Mouse (Mus musculus): ENCODE measurements around the gene Gm45717. TPM values are rescaled to one million over a fixed set of nuclear protein-coding genes. Genes with fewer than 3 reads are reported as not detected.

Gene Gm45717
- polyA plus RNA-seq, 1 experiment from 2014 or later: not detected

- no peak overlapping the region for H3K4me3 ChIP-seq (ENCODE audit: low read depth, low read length)
- ATAC-seq (ENCODE audit: insufficient number of reproducible peaks, insufficient read depth, low FRiP score, low read depth): no peak
- H3K27ac ChIP-seq (ENCODE audit: low read length): no peak overlapping the region
- no peaks in the 10 kb centered on the region for H3K9me3 ChIP-seq (ENCODE audit: control insufficient read depth, low read depth, low read length)
- no peak overlapping the region for H3K9ac ChIP-seq (replicated peaks; ENCODE audit: low read depth, low read length)
- 88% methylated on average over 7 of the region's 7 CpGs for WGBS
- H3K4me1 ChIP-seq (ENCODE audit: control insufficient read depth, insufficient read depth, low read length): peaks cover 13% of the 10 kb centered on the region; the same call in 1 of the 2 replicates
- H3K4me2 ChIP-seq (replicated peaks; ENCODE audit: low read depth, low read length): no peak overlapping the region
- H3K27me3 ChIP-seq (ENCODE audit: control insufficient read depth, insufficient read depth, low read length): no peaks in the 10 kb centered on the region
- H3K36me3 ChIP-seq (ENCODE audit: control insufficient read depth, insufficient read depth, low read length): peaks cover 33% of the 10 kb centered on the region
These were observed 11.5 kb downstream of the Gm45717 start for GRCm38 (mm10) chr7:140944236-140944635.

GRCm38 (mm10) chr7:140943356-140943755 is 12.4 kb downstream of the Gm45717 start:
- no peaks in the 10 kb centered on the region for H3K9me3 ChIP-seq (ENCODE audit: control insufficient read depth, low read depth, low read length)
- H3K36me3 ChIP-seq (ENCODE audit: control insufficient read depth, insufficient read depth, low read length): peaks cover 25% of the 10 kb centered on the region
- H3K9ac ChIP-seq (replicated peaks; ENCODE audit: low read depth, low read length): no peak overlapping the region
- WGBS: 63% methylated on average over 4 of the region's 4 CpGs
- no peak overlapping the region for H3K4me2 ChIP-seq (replicated peaks; ENCODE audit: low read depth, low read length)
- peaks cover 15% of the 10 kb centered on the region; the same call in 1 of the 2 replicates for H3K4me1 ChIP-seq (ENCODE audit: control insufficient read depth, insufficient read depth, low read length)
- no peak overlapping the region for H3K4me3 ChIP-seq (ENCODE audit: low read depth, low read length)
- no peaks in the 10 kb centered on the region for H3K27me3 ChIP-seq (ENCODE audit: control insufficient read depth, insufficient read depth, low read length)
- no peak overlapping the region for H3K27ac ChIP-seq (ENCODE audit: low read length)
- ATAC-seq (ENCODE audit: insufficient number of reproducible peaks, insufficient read depth, low FRiP score, low read depth): no peak

GRCm38 (mm10) chr7:140942811-140943210 is 12.9 kb downstream of the Gm45717 start:
- Histone ChIP-seq H3K9me3 (ENCODE audit: control insufficient read depth, low read depth, low read length) (no peaks in the 10 kb centered on the region), H3K4me1 (ENCODE audit: control insufficient read depth, insufficient read depth, low read length) (peaks cover 15% of the 10 kb centered on the region; the same call in 1 of the 2 replicates), H3K27ac (ENCODE audit: low read length) (peak overlapping the region; percentile 94; the same call in 1 of the 2 replicates), H3K4me2 (replicated peaks; ENCODE audit: low read depth, low read length) (no peak overlapping the region), H3K36me3 (ENCODE audit: control insufficient read depth, insufficient read depth, low read length) (peaks cover 20% of the 10 kb centered on the region), H3K4me3 (ENCODE audit: low read depth, low read length) (no peak overlapping the region), H3K27me3 (ENCODE audit: control insufficient read depth, insufficient read depth, low read length) (no peaks in the 10 kb centered on the region), H3K9ac (replicated peaks; ENCODE audit: low read depth, low read length) (no peak overlapping the region)
- 93% methylated on average over 10 of the region's 10 CpGs for WGBS
- no peak for ATAC-seq (ENCODE audit: insufficient number of reproducible peaks, insufficient read depth, low FRiP score, low read depth)

GRCm38 (mm10) chr7:140942341-140942740 is 13.4 kb downstream of the Gm45717 start:
- ATAC-seq (ENCODE audit: insufficient number of reproducible peaks, insufficient read depth, low FRiP score, low read depth): no peak
- Histone ChIP-seq H3K27me3 (ENCODE audit: control insufficient read depth, insufficient read depth, low read length) (no peaks in the 10 kb centered on the region), H3K4me2 (replicated peaks; ENCODE audit: low read depth, low read length) (peak overlapping the region; percentile 70)

GRCm38 (mm10) chr7:140941222-140942051 is 14.3 kb downstream of the Gm45717 start, which contains the start of gene Pgghg:
Gene Pgghg (plus strand): TSS chr7:140941391.
- peak within 1 kb of the TSS; percentile 45 for H3K4me3 ChIP-seq (ENCODE audit: low read depth, low read length)
- H3K4me2 ChIP-seq (replicated peaks; ENCODE audit: low read depth, low read length): peak within 1 kb of the TSS; percentile 70
- peaks cover 15% of the 10 kb centered on the region; the same call in 1 of the 2 replicates for H3K4me1 ChIP-seq (ENCODE audit: control insufficient read depth, insufficient read depth, low read length)
- peaks cover 15% of the 10 kb centered on the region for H3K36me3 ChIP-seq (ENCODE audit: control insufficient read depth, insufficient read depth, low read length)
- H3K9ac ChIP-seq (replicated peaks; ENCODE audit: low read depth, low read length): peak within 1 kb of the TSS; percentile 49
- 2% methylated on average over 33 of the region's 33 CpGs for WGBS
- H3K27me3 ChIP-seq (ENCODE audit: control insufficient read depth, insufficient read depth, low read length): no peaks in the 10 kb centered on the region
- peak; percentile 88 for ATAC-seq (ENCODE audit: insufficient number of reproducible peaks, insufficient read depth, low FRiP score, low read depth)
- peak within 1 kb of the TSS; percentile 94 for H3K27ac ChIP-seq (ENCODE audit: low read length)
- H3K9me3 ChIP-seq (ENCODE audit: control insufficient read depth, low read depth, low read length): no peaks in the 10 kb centered on the region

More at GRCm38 (mm10) chr7:140942341-140942740, 13.4 kb downstream of the Gm45717 start:
- no peaks in the 10 kb centered on the region for H3K9me3 ChIP-seq (ENCODE audit: control insufficient read depth, low read depth, low read length)
- peaks cover 15% of the 10 kb centered on the region; the same call in 1 of the 2 replicates for H3K4me1 ChIP-seq (ENCODE audit: control insufficient read depth, insufficient read depth, low read length)
- WGBS: 39% methylated on average over 9 of the region's 9 CpGs
- H3K27ac ChIP-seq (ENCODE audit: low read length): peak overlapping the region; percentile 94
- peak overlapping the region; percentile 45 for H3K4me3 ChIP-seq (ENCODE audit: low read depth, low read length)
- peak overlapping the region; percentile 49 for H3K9ac ChIP-seq (replicated peaks; ENCODE audit: low read depth, low read length)
- H3K36me3 ChIP-seq (ENCODE audit: control insufficient read depth, insufficient read depth, low read length): peaks cover 20% of the 10 kb centered on the region

GRCm38 (mm10) chr7:140939669-140940171 is 16.0 kb downstream of the Gm45717 start:
- H3K4me1 ChIP-seq (ENCODE audit: control insufficient read depth, insufficient read depth, low read length): peaks cover 15% of the 10 kb centered on the region; the same call in 1 of the 2 replicates
- H3K4me3 ChIP-seq (ENCODE audit: low read depth, low read length): no peak overlapping the region
- peak; percentile 30; the same call in 1 of the 2 replicates for ATAC-seq (ENCODE audit: insufficient number of reproducible peaks, insufficient read depth, low FRiP score, low read depth)
- peak overlapping the region; percentile 77 for H3K27ac ChIP-seq (ENCODE audit: low read length)
- H3K36me3 ChIP-seq (ENCODE audit: control insufficient read depth, insufficient read depth, low read length): no peaks in the 10 kb centered on the region
- H3K27me3 ChIP-seq (ENCODE audit: control insufficient read depth, insufficient read depth, low read length): no peaks in the 10 kb centered on the region
- H3K9ac ChIP-seq (replicated peaks; ENCODE audit: low read depth, low read length): no peak overlapping the region
- WGBS: 4% methylated on average over 7 of the region's 8 CpGs
- H3K9me3 ChIP-seq (ENCODE audit: control insufficient read depth, low read depth, low read length): no peaks in the 10 kb centered on the region
- peak overlapping the region; percentile 38 for H3K4me2 ChIP-seq (replicated peaks; ENCODE audit: low read depth, low read length)

GRCm38 (mm10) chr7:140938896-140939295 is 16.8 kb downstream of the Gm45717 start:
- no peaks in the 10 kb centered on the region for H3K36me3 ChIP-seq (ENCODE audit: control insufficient read depth, insufficient read depth, low read length)
- H3K4me1 ChIP-seq (ENCODE audit: control insufficient read depth, insufficient read depth, low read length): peaks cover 15% of the 10 kb centered on the region; the same call in 1 of the 2 replicates
- H3K4me2 ChIP-seq (replicated peaks; ENCODE audit: low read depth, low read length): 0 out of 2 replicates have a peak overlapping the region, but pooled peaks have one; percentile 38
- no peak overlapping the region for H3K9ac ChIP-seq (replicated peaks; ENCODE audit: low read depth, low read length)
- ATAC-seq (ENCODE audit: insufficient number of reproducible peaks, insufficient read depth, low FRiP score, low read depth): no peak
- H3K27ac ChIP-seq (ENCODE audit: low read length): peak overlapping the region; percentile 77; the same call in 1 of the 2 replicates
- no peak overlapping the region for H3K4me3 ChIP-seq (ENCODE audit: low read depth, low read length)
- no peaks in the 10 kb centered on the region for H3K9me3 ChIP-seq (ENCODE audit: control insufficient read depth, low read depth, low read length)
- WGBS: 25% methylated on average over 2 of the region's 2 CpGs
- H3K27me3 ChIP-seq (ENCODE audit: control insufficient read depth, insufficient read depth, low read length): no peaks in the 10 kb centered on the region

GRCm38 (mm10) chr7:140938436-140938835 is 17.3 kb downstream of the Gm45717 start:
- Histone ChIP-seq H3K27ac (ENCODE audit: low read length) (no peak overlapping the region), H3K4me1 (ENCODE audit: control insufficient read depth, insufficient read depth, low read length) (peaks cover 15% of the 10 kb centered on the region; the same call in 1 of the 2 replicates), H3K4me2 (replicated peaks; ENCODE audit: low read depth, low read length) (no peak overlapping the region), H3K36me3 (ENCODE audit: control insufficient read depth, insufficient read depth, low read length) (no peaks in the 10 kb centered on the region), H3K9me3 (ENCODE audit: control insufficient read depth, low read depth, low read length) (no peaks in the 10 kb centered on the region), H3K27me3 (ENCODE audit: control insufficient read depth, insufficient read depth, low read length) (no peaks in the 10 kb centered on the region), H3K9ac (replicated peaks; ENCODE audit: low read depth, low read length) (no peak overlapping the region), H3K4me3 (ENCODE audit: low read depth, low read length) (no peak overlapping the region)
- 42% methylated on average over 3 of the region's 3 CpGs for WGBS
- ATAC-seq (ENCODE audit: insufficient number of reproducible peaks, insufficient read depth, low FRiP score, low read depth): no peak
